Mouse (Mus musculus): ENCODE data around the gene Rcn3. TPM values are rescaled to one million over a fixed set of nuclear protein-coding genes. Genes with fewer than 3 reads are reported as not detected.

The Rcn3 gene
- 2.0 to 5.7 TPM (median 3.9 TPM) in 4 replicates for total RNA-seq (2023; ENCODE audit: inconsistent age)

DNA sequence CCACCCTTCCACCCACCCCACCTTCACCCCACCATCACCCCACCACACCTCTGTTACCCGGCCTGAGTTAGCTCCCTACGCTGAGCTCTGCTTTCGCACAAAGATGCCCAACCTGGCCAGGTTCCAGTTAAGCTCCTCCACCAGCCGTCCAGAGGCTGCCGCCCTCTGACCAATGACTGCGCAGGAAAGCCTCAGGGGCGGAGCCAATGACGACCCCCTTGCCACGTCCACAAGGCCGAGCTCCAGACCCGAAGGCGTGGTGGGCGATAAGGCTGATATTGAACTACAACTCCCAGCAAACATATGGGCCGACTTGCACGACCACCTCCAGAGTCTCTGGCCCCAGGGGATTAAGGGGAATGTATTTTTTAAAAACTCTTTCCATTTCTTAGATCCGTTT is at the start of gene Rcn3:
TSS of gene Rcn3 (minus strand) at position 174 of the 400 bp plus-strand sequence.

DNA sequence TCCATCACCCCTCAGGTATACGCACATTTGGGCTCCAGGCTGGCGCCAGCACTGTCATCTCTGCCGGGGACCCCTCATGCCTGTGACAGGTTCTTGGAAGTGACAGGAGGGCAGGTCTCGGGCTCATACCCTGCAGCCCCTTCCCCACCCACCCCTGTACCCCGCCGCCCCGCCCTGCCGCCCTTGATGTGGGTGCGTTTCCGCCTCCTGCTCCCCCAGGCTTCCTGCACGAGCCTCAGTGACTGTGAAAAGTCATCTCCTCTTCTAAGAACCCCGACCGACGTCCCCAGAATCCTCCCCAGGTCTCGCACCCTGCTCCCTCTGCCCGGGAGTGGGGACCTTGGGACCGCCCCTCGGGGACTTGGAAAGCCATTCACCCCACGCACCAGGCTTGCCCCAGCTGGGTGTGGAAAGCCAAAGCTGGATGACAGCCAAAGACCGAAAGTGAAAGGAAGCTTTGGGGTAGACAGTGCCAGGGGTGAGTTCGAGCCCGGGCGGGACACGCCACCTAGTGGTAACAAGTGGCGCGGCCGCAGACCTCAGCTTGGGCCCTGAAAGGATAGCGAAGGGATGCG is 44.1 kb upstream of the Rcn3 start, which contains the start of the genes Gm45713 and Flt3l:
TSS of gene Gm45713 (minus strand) at position 239 of the 575 bp plus-strand sequence.
TSS of gene Flt3l (minus strand) at position 440 of the 575 bp plus-strand sequence.

GRCm38 (mm10) chr7:45128624-45129246 is 36.7 kb upstream of the Rcn3 start, which contains the start of gene Rpl13a:
Gene Rpl13a (minus strand): TSS chr7:45128761.

GRCm38 (mm10) chr7:45124224-45125143 is 32.5 kb upstream of the Rcn3 start, which contains the start of gene Rps11:
Gene Rps11 (minus strand): TSS chr7:45124439.

GRCm38 (mm10) chr7:45103652-45104180 is 11.7 kb upstream of the Rcn3 start, which contains the start of gene Fcgrt:
Gene Fcgrt (minus strand): TSS chr7:45103851.

DNA sequence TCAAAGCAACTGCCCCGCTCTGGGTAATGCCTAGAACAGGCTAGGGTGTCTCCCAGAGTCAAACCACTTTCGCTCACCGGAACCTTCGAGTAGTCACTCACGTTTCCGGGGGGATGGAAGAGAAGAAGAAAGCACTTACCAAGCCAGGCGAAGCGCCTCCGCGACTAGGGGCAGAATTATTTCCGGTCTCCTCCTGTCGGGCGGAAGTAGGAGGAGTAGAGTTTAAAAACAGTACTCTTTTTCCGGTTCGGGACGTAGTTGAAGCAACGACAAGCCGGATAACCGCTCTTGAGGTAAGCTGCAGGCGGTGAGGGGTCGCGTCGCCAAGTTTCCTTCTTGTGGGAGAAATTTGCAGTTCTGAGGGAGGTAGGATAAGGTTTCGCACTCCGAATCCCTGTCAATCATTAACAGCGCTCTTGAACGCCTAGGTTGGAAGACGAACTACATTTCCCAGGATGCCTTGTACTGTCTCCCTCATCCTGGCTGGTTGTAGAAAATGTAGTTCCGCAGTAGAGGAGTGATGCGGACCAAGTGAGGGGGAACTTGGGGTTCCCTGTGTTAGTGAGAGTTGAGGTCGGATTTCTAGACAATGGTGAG is 29.7 kb downstream of the Rcn3 start, which contains the start of the genes Nosip and Prrg2:
TSS of gene Nosip (plus strand) at position 191 of the 597 bp plus-strand sequence.
TSS of gene Prrg2 (minus strand) at position 439 of the 597 bp plus-strand sequence.

GRCm38 (mm10) chr7:45052862-45053116 is 39.2 kb downstream of the Rcn3 start, which contains the start of gene Prr12:
Gene Prr12 (minus strand): TSS chr7:45052881.

Other genes with a start within 250 kb of the Rcn3 start
- 32.9 to 46.4 TPM (median 36.3 TPM) in 4 replicates for gene Akt1s1, start 243.2 kb downstream of the Rcn3 start, total RNA-seq (2023; ENCODE audit: inconsistent age)
- gene Tbc1d17, start 243.1 kb downstream of the Rcn3 start, total RNA-seq (2023; ENCODE audit: inconsistent age): 131 to 155 TPM (median 145 TPM) in 4 replicates
- gene Pnkp, start 235.1 kb downstream of the Rcn3 start, total RNA-seq (2023; ENCODE audit: inconsistent age): 63.0 to 75.3 TPM (median 65.8 TPM) in 4 replicates
- 12.0 to 16.6 TPM (median 14.8 TPM) in 4 replicates for gene Ptov1, start 222.4 kb downstream of the Rcn3 start, total RNA-seq (2023; ENCODE audit: inconsistent age)
- gene Med25, start 199.5 kb downstream of the Rcn3 start, total RNA-seq (2023; ENCODE audit: inconsistent age): 61.5 to 68.3 TPM (median 66.0 TPM) in 4 replicates
- gene Fuz, start 196.1 kb downstream of the Rcn3 start, total RNA-seq (2023; ENCODE audit: inconsistent age): 27.8 to 31.0 TPM (median 29.5 TPM) in 4 replicates
- 75.4 to 97.5 TPM (median 90.4 TPM) in 4 replicates for gene Ap2a1, start 162.7 kb downstream of the Rcn3 start, total RNA-seq (2023; ENCODE audit: inconsistent age)
- not detected in 4 replicates for gene Tsks, start 149.0 kb downstream of the Rcn3 start, total RNA-seq (2023; ENCODE audit: inconsistent age)
- not detected in 4 replicates for gene Cpt1c, start 117.4 kb downstream of the Rcn3 start, total RNA-seq (2023; ENCODE audit: inconsistent age)
- gene Prmt1, start 105.7 kb downstream of the Rcn3 start, total RNA-seq (2023; ENCODE audit: inconsistent age): 128 to 149 TPM (median 145 TPM) in 4 replicates
- gene Irf3, start 94.6 kb downstream of the Rcn3 start, total RNA-seq (2023; ENCODE audit: inconsistent age): 166 to 184 TPM (median 173 TPM) in 4 replicates
- gene Bcl2l12, start 93.5 kb downstream of the Rcn3 start, total RNA-seq (2023; ENCODE audit: inconsistent age): 28.2 to 38.2 TPM (median 30.9 TPM) in 4 replicates
- 96.2 to 104 TPM (median 99.7 TPM) in 4 replicates for gene Scaf1, start 75.9 kb downstream of the Rcn3 start, total RNA-seq (2023; ENCODE audit: inconsistent age)
- 13.0 to 15.4 TPM (median 14.8 TPM) in 4 replicates for gene Rras, start 74.3 kb downstream of the Rcn3 start, total RNA-seq (2023; ENCODE audit: inconsistent age)
- gene Prr12, start 39.3 kb downstream of the Rcn3 start, total RNA-seq (2023; ENCODE audit: inconsistent age): 69.6 to 74.4 TPM (median 71.7 TPM) in 4 replicates
- gene Nosip, start 29.8 kb downstream of the Rcn3 start, total RNA-seq (2023; ENCODE audit: inconsistent age): 55.5 to 60.4 TPM (median 57.4 TPM) in 4 replicates
- 3.5 to 5.4 TPM (median 3.8 TPM) in 4 replicates for gene Prrg2, start 29.5 kb downstream of the Rcn3 start, total RNA-seq (2023; ENCODE audit: inconsistent age)
- 30.4 to 37.3 TPM (median 33.5 TPM) in 4 replicates for gene Fcgrt, start 11.6 kb upstream of the Rcn3 start, total RNA-seq (2023; ENCODE audit: inconsistent age)
- 2,358 to 2,650 TPM (median 2,499 TPM) in 4 replicates for gene Rps11, start 32.2 kb upstream of the Rcn3 start, total RNA-seq (2023; ENCODE audit: inconsistent age)
- gene Rpl13a, start 36.5 kb upstream of the Rcn3 start, total RNA-seq (2023; ENCODE audit: inconsistent age): 4,140 to 4,660 TPM (median 4,377 TPM) in 4 replicates
- gene Gm45713, start 44.0 kb upstream of the Rcn3 start, total RNA-seq (2023; ENCODE audit: inconsistent age): 0.87 TPM in 1 of 4 replicates, not detected in the others
- gene Flt3l, start 44.2 kb upstream of the Rcn3 start, total RNA-seq (2023; ENCODE audit: inconsistent age): 70.7 to 77.9 TPM (median 74.1 TPM) in 4 replicates
- 46.7 to 53.9 TPM (median 51.0 TPM) in 4 replicates for gene Pih1d1, start 62.1 kb upstream of the Rcn3 start, total RNA-seq (2023; ENCODE audit: inconsistent age)
- 100 to 121 TPM (median 116 TPM) in 4 replicates for gene Aldh16a1, start 62.4 kb upstream of the Rcn3 start, total RNA-seq (2023; ENCODE audit: inconsistent age)
- gene Slc17a7, start 71.7 kb upstream of the Rcn3 start, total RNA-seq (2023; ENCODE audit: inconsistent age): not detected in 4 replicates
- gene Gfy, start 87.3 kb upstream of the Rcn3 start, total RNA-seq (2023; ENCODE audit: inconsistent age): not detected in 4 replicates
- not detected in 4 replicates for gene Pth2, start 88.8 kb upstream of the Rcn3 start, total RNA-seq (2023; ENCODE audit: inconsistent age)
- gene Ccdc155, start 112.7 kb upstream of the Rcn3 start, total RNA-seq (2023; ENCODE audit: inconsistent age): 0.54 to 1.1 TPM (median 0.78 TPM) in 4 replicates
- gene Dkkl1, start 119.9 kb upstream of the Rcn3 start, total RNA-seq (2023; ENCODE audit: inconsistent age): 1.3 to 2.7 TPM (median 2.0 TPM) in 3 of 4 replicates, not detected in the other
- not detected in 4 replicates for gene Tead2, start 123.5 kb upstream of the Rcn3 start, total RNA-seq (2023; ENCODE audit: inconsistent age)
- gene Cd37, start 146.9 kb upstream of the Rcn3 start, total RNA-seq (2023; ENCODE audit: inconsistent age): 1,683 to 1,834 TPM (median 1,832 TPM) in 4 replicates
- not detected in 4 replicates for gene Slc6a16, start 148.9 kb upstream of the Rcn3 start, total RNA-seq (2023; ENCODE audit: inconsistent age)
- gene Slc6a21, start 185.3 kb upstream of the Rcn3 start, total RNA-seq (2023; ENCODE audit: inconsistent age): 0.51 to 0.64 TPM (median 0.60 TPM) in 4 replicates
- 5.9 to 13.0 TPM (median 9.1 TPM) in 4 replicates for gene Trpm4, start 241.6 kb upstream of the Rcn3 start, total RNA-seq (2023; ENCODE audit: inconsistent age)
- not detected in 4 replicates for gene Hrc, start 243.1 kb upstream of the Rcn3 start, total RNA-seq (2023; ENCODE audit: inconsistent age)

Data from B cell, adult (primary cell).